Mouse (Mus musculus) midbrain, embryonic 16.5 days (tissue): ENCODE data around the gene Sox2. TPM values are rescaled to one million over a fixed set of nuclear protein-coding genes. Genes with fewer than 3 reads are reported as not detected.

ENCODE experiments used
- ATAC-seq: fragments of 200-750 bp; cut with Nextera tagmentation; 2 replicates; pipeline ENCODE4 v1.8.0; 2017; ENCODE audit warnings: moderate TSS enrichment
- H3K27ac ChIP-seq: fragments of 300-500 bp; sonication (generic); 2 replicates; pipeline ENCODE4 v1.5.1; 2014; ENCODE audit warnings: mild to moderate bottlenecking, low read length, mixed read lengths
- H3K27me3 ChIP-seq: fragments of 300-500 bp; sonication (generic); 2 replicates; pipeline ENCODE4 v1.6.1; 2014; ENCODE audit warnings: low read depth, low read length, mixed read lengths; ENCODE audit not compliant: control insufficient read depth, insufficient read depth
- H3K36me3 ChIP-seq: fragments of 300-500 bp; sonication (generic); 2 replicates; pipeline ENCODE4 v1.6.1; 2014; ENCODE audit warnings: mild to moderate bottlenecking, low read length, moderate library complexity, mixed read lengths; ENCODE audit not compliant: control insufficient read depth, insufficient read depth
- H3K4me1 ChIP-seq: fragments of 300-500 bp; sonication (generic); 2 replicates; pipeline ENCODE4 v1.6.1; 2014; ENCODE audit warnings: mild to moderate bottlenecking, low read length, mixed read lengths; ENCODE audit not compliant: control insufficient read depth, insufficient read depth
- H3K4me2 ChIP-seq: fragments of 300-500 bp; sonication (generic); 2 replicates; pipeline ENCODE4 v1.6.1; 2014; ENCODE audit warnings: mild to moderate bottlenecking, low read length, mixed read lengths
- H3K4me3 ChIP-seq: fragments of 300-500 bp; sonication (generic); 2 replicates; pipeline ENCODE4 v1.5.1; 2014; ENCODE audit warnings: low read depth, mild to moderate bottlenecking, low read length, moderate library complexity, mixed read lengths
- H3K9ac ChIP-seq: fragments of 300-500 bp; sonication (generic); 2 replicates; pipeline ENCODE4 v1.6.1; 2014; ENCODE audit warnings: low read depth, low read length, mixed read lengths
- H3K9me3 ChIP-seq: fragments of 300-500 bp; sonication (generic); replicated peaks from 2 replicates; pipeline ENCODE4 v1.6.1; 2014; ENCODE audit warnings: mild to moderate bottlenecking, low read length, mixed read lengths; ENCODE audit not compliant: control insufficient read depth, poor library complexity, severe bottlenecking
- WGBS: fragments of 180-500 bp; shearing (Covaris S2); extraction: QIAGEN DNeasy Blood & Tissue Kit; methylation state at CpG from one replicate; pipeline ENCODE4 v1.1.7; 2014; 5-methylcytosine and 5-hydroxymethylcytosine counted together
- polyA plus RNA-seq: library from polyadenylated mRNA; unstranded; fragments of >200 nt; fragmentation: Nextera tagmentation; extraction: Ambion mirVana; gene quantifications from 2 replicates; pipeline ENCODE4 v1.2.1, GENCODE M21; 2015

The Sox2 gene
- polyA plus RNA-seq = 14.3 and 22.2 TPM in 2 replicates

DNA sequence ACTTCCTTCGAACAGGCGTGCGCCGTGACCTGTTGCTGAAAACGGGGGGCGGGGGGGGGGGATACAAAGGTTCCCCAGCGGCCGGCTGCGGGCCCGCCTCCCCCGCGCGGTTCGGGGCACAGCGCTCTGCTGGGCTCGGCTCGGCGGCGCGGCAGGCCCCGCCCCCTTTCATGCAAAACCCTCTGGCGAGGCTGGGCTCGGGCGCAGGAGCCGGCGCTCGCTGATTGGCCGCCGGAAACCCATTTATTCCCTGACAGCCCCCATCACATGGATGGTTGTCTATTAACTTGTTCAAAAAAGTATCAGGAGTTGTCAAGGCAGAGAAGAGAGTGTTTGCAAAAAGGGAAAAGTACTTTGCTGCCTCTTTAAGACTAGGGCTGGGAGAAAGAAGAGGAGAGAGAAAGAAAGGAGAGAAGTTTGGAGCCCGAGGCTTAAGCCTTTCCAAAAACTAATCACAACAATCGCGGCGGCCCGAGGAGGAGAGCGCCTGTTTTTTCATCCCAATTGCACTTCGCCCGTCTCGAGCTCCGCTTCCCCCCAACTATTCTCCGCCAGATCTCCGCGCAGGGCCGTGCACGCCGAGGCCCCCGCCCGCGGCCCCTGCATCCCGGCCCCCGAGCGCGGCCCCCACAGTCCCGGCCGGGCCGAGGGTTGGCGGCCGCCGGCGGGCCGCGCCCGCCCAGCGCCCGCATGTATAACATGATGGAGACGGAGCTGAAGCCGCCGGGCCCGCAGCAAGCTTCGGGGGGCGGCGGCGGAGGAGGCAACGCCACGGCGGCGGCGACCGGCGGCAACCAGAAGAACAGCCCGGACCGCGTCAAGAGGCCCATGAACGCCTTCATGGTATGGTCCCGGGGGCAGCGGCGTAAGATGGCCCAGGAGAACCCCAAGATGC lies at the start of gene Sox2:
Gene Sox2 (plus strand): TSS at position 680 of the 895 bp plus-strand sequence.
- Histone ChIP-seq H3K27me3 (0 out of 2 replicates have a peak, but pooled peaks cover 5% of the 10 kb centered on the region), H3K4me1 (peaks cover 19% of the 10 kb centered on the region), H3K9ac (peak within 1 kb of the TSS; percentile 82), H3K4me3 (peak within 1 kb of the TSS; percentile 53), H3K9me3 (no peaks in the 10 kb centered on the region), H3K36me3 (no peaks in the 10 kb centered on the region), H3K27ac (peak within 1 kb of the TSS; percentile 90), H3K4me2 (peak within 1 kb of the TSS; percentile 54)
- peak; percentile 90 for ATAC-seq
- under 1% methylated on average over 81 of the region's 86 CpGs for WGBS

- no peak overlapping the region for H3K4me3 ChIP-seq
- H3K36me3 ChIP-seq = no peaks in the 10 kb centered on the region
- WGBS = 85% methylated on average over 2 of the region's 2 CpGs
- ATAC-seq = no peak
- no peak overlapping the region for H3K27ac ChIP-seq
- H3K27me3 ChIP-seq = no peaks in the 10 kb centered on the region
- no peak overlapping the region for H3K9ac ChIP-seq
- no peak overlapping the region for H3K4me2 ChIP-seq
- H3K9me3 ChIP-seq = no peaks in the 10 kb centered on the region
- H3K4me1 ChIP-seq = no peaks in the 10 kb centered on the region
Measured at GRCm38 (mm10) chr3:34601116-34601515, 49.1 kb upstream of the Sox2 start.

- 77% methylated on average over 7 of the region's 7 CpGs for WGBS
- no peak for ATAC-seq
- no peaks in the 10 kb centered on the region for H3K36me3 ChIP-seq
- no peak overlapping the region for H3K4me2 ChIP-seq
- H3K4me1 ChIP-seq = no peaks in the 10 kb centered on the region
- H3K27me3 ChIP-seq = no peaks in the 10 kb centered on the region
- H3K9me3 ChIP-seq = no peaks in the 10 kb centered on the region
- no peak overlapping the region for H3K4me3 ChIP-seq
- H3K27ac ChIP-seq = no peak overlapping the region
- no peak overlapping the region for H3K9ac ChIP-seq
Measured at GRCm38 (mm10) chr3:34614107-34614506, 36.1 kb upstream of the Sox2 start.

DNA sequence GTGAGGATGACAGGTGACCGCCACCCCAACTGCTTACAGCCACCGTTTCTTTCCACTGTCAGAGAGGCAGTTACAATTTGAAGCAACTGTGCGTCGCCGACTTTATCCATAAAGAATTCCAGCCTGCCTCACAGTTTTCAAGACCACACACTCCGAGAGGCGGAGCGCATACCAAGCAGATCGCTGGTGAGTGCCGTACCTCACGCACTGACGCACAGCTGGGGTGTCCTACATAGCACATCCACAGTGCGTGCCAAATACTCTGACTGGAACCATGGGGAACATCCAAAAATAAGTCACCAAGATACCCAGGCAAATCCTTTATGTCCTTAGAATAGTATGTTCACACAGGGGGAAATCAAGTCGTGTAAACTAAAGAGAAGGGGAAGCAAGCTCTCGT lies 34.7 kb upstream of the Sox2 start:
- Histone ChIP-seq H3K9ac (no peak overlapping the region), H3K4me1 (no peaks in the 10 kb centered on the region), H3K4me2 (no peak overlapping the region), H3K36me3 (no peaks in the 10 kb centered on the region), H3K9me3 (no peaks in the 10 kb centered on the region), H3K4me3 (no peak overlapping the region), H3K27ac (no peak overlapping the region), H3K27me3 (no peaks in the 10 kb centered on the region)
- no peak for ATAC-seq
- WGBS = 52% methylated on average over 15 of the region's 15 CpGs

GRCm38 (mm10) chr3:34618934-34619333 lies 31.3 kb upstream of the Sox2 start:
- Histone ChIP-seq H3K4me3 (no peak overlapping the region), H3K4me1 (no peaks in the 10 kb centered on the region), H3K27ac (no peak overlapping the region), H3K9ac (no peak overlapping the region), H3K4me2 (no peak overlapping the region), H3K27me3 (no peaks in the 10 kb centered on the region), H3K36me3 (no peaks in the 10 kb centered on the region), H3K9me3 (no peaks in the 10 kb centered on the region)
- WGBS = 81% methylated on average over 7 of the region's 7 CpGs
- no peak for ATAC-seq

DNA sequence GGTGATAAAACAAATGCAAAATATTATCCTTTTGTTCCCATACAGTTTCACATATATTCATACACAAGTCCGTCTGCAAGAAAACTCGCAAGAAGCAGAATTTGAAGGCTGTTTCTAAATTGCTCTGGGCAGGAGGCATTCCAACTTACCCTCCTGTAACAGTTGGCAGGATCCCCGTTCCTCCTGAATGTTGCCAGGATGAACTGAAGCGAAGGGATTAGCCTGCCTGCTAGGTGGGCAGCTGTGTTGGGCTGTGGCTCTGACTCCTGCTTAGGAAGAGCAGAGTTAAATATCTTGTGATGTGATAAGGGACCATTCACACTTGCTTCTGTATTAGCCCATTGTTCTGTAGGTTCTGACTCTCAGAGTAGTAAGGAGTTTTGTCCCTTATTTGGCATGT lies 30.1 kb upstream of the Sox2 start:
- ATAC-seq = no peak
- Histone ChIP-seq H3K9me3 (no peaks in the 10 kb centered on the region), H3K36me3 (no peaks in the 10 kb centered on the region), H3K9ac (no peak overlapping the region), H3K27ac (no peak overlapping the region), H3K4me2 (no peak overlapping the region), H3K4me3 (no peak overlapping the region), H3K27me3 (no peaks in the 10 kb centered on the region), H3K4me1 (no peaks in the 10 kb centered on the region)
- WGBS = 69% methylated on average over 4 of the region's 4 CpGs

GRCm38 (mm10) chr3:34624721-34625270 lies 25.4 kb upstream of the Sox2 start:
- no peak for ATAC-seq
- no peak overlapping the region for H3K27ac ChIP-seq
- H3K36me3 ChIP-seq = no peaks in the 10 kb centered on the region
- no peak overlapping the region for H3K4me3 ChIP-seq
- no peak overlapping the region for H3K9ac ChIP-seq
- no peaks in the 10 kb centered on the region for H3K9me3 ChIP-seq
- WGBS = 92% methylated on average over 16 of the region's 16 CpGs
- no peaks in the 10 kb centered on the region for H3K4me1 ChIP-seq
- no peaks in the 10 kb centered on the region for H3K27me3 ChIP-seq
- H3K4me2 ChIP-seq = no peak overlapping the region

DNA sequence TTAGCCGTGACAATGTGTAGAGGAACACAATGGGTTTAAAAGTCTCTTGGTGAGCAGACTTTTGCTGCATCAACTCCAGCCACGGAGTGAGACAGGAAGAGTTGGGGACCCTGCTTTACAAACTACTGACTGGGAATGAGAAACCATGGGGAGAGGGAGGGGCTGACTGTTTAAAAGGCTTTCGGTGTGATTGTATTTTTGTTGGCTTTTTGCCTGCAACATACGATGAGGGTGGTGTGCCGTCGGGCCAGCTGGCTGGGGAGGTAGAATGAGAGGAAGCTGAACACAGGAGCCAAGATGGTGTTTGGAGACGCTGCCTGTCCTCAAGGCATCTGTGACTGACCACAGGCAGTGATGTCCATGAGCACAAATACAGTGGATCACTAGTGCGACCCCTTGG lies 23.7 kb upstream of the Sox2 start:
- H3K27ac ChIP-seq = no peak overlapping the region
- no peaks in the 10 kb centered on the region for H3K36me3 ChIP-seq
- ATAC-seq = no peak
- no peaks in the 10 kb centered on the region; the same call in 1 of the 2 replicates for H3K27me3 ChIP-seq
- H3K9ac ChIP-seq = no peak overlapping the region
- no peak overlapping the region for H3K4me3 ChIP-seq
- no peak overlapping the region for H3K4me2 ChIP-seq
- 69% methylated on average over 8 of the region's 8 CpGs for WGBS
- H3K4me1 ChIP-seq = peaks cover 3% of the 10 kb centered on the region; the same call in 1 of the 2 replicates
- H3K9me3 ChIP-seq = no peaks in the 10 kb centered on the region

- Histone ChIP-seq H3K36me3 (no peaks in the 10 kb centered on the region), H3K9ac (no peak overlapping the region), H3K4me1 (peaks cover 3% of the 10 kb centered on the region; the same call in 1 of the 2 replicates), H3K4me3 (no peak overlapping the region), H3K4me2 (no peak overlapping the region), H3K27me3 (no peaks in the 10 kb centered on the region; the same call in 1 of the 2 replicates), H3K9me3 (no peaks in the 10 kb centered on the region), H3K27ac (no peak overlapping the region)
- WGBS = 28% methylated on average over 8 of the region's 8 CpGs
- ATAC-seq = no peak
Measured at GRCm38 (mm10) chr3:34630031-34630430, 20.2 kb upstream of the Sox2 start.
